Mouse (Mus musculus) urinary bladder, adult 18-20 months (tissue): Measurements from ENCODE around the gene Ceacam18.
"Not testable (repeated sequence)": the region's sequence is repeated elsewhere in the genome, so short reads cannot be mapped to it uniquely, and the experiment has no call there.

Experiments
- DNase-seq, 2 experiments: peaks; one replicate each; pipeline ENCODE4 v3.0.0; 2022; ENCODE audit warnings: low spot score in 2 of 2, mixed read lengths in 2 of 2

The Ceacam18 gene

DNA sequence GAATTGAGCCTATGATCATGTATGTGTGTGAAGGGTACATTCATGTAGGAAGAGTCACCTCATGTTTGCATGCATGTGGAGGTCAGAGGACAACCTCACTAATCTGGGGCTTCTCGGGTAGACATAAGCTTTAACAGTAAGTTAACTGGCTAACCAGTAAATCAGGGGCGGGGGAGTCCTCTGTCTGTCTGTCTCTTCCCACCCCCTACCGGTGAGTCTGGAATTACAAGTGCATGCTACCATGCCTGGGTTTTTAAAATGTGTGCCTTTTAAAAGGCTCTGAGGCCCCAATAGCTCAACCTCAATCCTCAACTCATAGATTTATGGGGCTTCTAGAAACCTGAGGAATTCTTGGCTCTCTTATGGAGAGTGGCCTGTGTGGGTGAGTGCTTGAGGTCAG, 34.1 kb downstream of the Ceacam18 start:
- no peak for DNase-seq

DNA sequence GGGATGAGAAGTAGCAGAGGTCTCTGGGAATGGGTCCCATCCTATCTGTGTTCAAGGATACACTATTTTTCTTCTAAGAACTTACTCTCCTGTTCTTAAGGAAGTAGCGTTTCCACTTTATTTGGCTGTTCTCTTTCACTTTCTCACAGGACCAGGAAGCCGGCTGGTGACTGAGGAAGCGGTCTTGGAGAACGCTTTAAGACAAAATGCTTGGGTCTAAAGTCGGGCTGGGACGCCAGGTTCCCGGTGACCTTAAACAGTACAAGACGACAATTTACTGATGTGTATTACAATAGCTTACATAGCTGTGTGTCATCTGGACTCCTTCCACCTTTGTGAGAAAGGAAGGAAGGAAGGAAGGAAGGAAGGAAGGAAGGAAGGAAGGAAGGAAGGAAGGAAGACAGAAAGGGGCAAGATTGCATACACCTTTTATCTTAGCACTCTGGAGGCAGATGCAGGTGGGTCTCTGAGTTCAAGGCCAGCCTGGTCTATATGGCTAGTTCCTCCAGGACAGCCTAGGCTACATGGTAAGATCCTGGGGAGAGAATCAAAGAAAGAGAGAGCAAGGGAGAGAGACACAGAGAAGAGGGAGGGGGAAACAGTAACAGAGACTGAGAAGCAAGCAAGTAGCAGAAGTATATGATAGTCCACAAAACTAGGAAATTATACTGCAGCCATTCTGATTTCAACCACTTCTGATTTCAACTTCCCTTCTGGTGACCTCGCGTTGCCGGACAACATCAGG, 36.7 kb downstream of the Ceacam18 start:
- DNase-seq = no peak

DNA sequence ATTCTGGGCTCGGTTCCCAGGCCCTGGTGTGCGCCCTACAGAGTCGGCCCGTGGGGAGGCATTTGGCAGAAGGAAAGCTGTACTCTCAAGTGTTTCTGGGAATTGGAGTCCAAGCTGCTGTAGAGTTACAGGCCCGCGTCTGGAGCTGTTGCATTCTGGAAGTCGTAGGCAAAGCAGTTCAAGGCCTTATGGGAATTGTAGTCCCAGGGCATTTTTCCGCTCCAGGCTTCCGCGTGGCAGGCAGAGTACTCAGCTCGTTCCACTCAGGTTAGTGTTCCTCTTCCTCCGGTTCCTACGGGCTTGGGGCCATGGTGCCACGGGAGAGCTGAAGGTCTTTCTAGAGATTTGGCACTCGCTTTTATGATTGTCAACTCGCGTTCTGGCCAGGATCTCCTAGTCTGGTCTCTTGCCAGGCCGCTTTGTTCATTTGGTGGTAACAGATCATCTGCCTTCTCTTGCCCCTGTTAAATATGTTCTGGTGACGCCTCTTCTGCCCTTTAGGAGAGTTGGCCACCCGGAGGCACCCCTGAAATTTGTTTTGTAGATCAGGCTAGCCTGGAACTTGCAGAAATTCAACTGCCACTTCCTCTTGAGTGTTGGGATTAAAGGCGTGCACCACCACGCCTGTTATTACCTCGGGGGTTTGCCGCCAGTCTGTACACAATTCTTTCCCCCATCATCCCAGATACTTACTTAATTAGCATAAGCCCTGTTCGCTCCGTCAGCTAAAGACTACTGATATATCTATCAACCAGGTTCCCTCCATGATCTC, 37.5 kb downstream of the Ceacam18 start, which contains the start of gene Ctu1:
Gene Ctu1 (plus strand): TSS at position 208 of the 772 bp plus-strand sequence.
- DNase-seq = peak; percentile 66 to 90

DNA sequence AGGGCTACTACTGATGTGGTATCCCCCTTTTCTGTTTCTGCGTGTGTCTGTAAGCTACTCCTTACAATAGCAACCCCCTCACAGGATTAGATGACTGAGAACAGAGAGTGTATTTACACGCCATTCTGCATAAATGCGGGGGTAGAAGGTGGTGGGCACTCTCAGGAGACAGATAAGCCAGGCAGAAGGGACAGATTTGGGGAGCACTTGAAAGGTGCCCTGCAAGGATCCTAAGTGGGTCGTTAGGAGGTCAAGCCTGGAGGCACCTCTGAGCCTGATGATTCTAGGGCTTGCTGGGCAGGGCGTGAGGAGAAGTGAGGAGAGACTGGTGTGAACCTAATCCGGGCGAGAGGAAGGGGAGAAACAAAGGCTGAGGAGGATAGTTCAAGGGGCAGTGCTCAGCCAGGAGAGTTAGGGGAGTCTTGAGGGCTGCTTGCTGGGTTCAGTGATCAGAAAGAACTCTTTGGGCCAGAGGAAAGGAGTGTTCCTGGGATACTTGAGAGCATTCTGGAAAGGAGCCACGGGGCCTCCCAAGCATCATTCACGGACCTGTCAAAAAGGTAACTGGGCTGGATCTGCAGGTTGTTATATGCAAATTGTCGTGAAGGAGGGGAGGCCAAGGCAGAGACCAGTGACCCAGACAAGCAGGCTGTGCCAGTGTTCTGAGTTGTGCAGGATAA, 38.2 kb downstream of the Ceacam18 start:
- peak; percentile 34 to 60 for DNase-seq

DNA sequence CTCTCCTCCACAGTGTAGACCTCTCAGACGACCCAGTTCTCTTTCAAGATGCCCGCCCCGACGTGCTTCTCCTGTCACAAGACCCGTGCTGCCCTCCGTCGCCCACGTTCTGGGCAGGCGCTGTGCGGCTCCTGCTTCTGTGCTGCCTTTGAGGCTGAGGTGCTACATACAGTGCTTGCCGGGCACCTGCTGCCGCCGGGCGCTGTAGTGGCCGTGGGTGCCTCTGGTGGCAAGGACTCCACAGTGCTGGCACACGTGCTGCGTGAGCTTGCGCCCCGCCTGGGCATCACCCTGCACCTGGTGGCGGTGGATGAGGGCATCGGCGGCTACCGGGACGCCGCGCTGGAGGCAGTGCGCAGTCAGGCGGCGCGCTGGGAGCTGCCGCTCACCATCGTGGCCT, 40.6 kb downstream of the Ceacam18 start:
- DNase-seq = no peak

DNA sequence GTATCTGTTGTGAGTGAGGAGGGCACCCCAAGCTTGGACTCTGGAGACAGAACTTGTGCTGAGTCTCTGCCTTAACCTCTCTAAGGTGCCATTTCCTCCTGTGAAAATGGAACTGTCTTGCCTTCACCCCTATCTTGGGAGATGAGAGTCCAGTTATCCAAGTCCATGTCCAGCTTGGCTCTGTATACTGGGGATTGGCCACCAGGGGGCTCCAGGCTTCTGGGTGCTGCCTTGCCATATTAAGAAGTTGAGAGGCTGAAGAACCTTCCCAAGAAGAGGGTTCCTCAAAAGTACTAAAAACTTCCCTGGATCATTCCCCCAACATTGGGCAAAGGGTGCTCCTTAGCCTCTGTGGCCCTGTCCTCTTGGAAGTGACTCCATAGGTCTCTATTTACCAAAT, 44.0 kb downstream of the Ceacam18 start:
- DNase-seq = peak in 1 of 2 experiments; percentile 35

DNA sequence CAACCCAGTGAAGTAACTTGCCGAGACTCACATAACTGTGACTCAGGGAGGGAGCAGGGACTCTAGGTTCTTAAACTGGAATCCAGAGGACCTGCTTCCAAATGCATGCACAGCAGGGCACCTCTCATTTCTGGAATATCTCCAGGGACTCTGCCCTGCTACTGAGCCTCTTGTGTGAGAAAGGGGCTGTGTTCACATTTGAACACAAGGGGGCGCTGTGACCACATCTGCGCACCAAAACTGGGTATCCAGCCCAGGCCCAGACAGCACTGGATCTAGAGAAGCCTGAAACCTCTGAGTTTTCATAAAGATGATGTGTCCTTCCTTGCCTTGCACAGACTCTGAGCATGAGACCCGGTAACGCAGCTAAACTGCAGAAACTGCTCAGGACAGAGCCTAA, 46.5 kb downstream of the Ceacam18 start:
- peak in 1 of 2 experiments; percentile 29 for DNase-seq

DNA sequence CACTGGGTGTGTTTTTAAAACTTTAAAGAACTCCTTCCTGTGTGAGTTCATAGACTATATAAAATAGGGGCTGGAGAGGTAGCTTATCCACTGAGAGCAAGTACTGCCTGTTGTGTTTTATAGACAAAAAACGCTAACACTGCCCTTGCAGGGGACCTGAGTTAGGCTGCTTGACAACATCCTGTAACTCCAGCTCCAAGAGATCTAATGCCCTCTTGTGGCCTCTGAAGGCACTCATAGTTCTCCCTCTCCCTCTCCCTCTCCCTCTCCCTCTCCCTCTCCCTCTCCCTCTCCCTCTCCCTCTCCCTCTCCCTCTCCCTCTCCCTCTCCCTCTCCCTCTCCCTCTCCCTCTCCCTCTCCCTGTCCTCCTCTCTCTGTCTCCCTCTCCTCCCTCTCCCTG, 48.0 kb downstream of the Ceacam18 start:
- not testable (repeated sequence) for DNase-seq

DNA sequence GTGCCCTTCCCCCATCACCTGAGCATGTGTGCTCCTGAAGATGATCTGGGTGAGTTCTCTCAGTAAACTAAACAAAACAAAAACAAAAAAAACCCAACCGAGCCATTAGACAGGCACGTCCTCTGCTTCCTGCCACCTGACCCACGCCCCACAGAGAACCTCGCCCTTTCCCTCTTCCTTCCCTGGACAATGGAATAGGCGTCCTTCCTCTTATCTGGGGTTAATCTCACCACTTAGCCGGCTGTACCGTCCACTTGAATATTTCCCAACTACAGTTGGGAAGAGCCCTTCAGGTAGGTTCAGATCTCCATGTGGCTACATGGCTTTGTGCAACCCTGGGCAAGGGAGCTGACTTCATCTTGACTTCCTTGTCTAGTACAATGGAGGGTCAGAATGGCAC, 50.6 kb downstream of the Ceacam18 start:
- DNase-seq = no peak

DNA sequence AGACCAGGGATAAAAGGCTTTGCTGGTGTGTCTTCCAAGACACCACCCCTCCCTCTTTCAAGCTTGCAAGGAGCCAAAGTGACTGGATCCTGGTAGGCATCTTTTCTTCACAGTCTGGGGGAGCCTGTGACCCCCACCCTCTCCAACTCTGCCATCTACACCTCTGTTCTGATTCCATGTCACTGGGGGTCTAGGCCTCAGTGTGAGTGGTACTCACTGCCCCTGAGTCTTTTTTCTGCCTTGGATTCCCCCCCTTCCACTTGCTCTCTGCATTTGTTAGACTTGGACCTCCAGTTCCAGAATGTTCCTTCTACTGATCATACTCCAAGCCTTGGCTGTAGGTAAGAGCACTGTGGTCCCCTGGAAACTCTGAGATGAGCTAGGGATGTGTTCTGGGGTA, 55.6 kb downstream of the Ceacam18 start, which contains the start of gene Klk14:
Gene Klk14 (plus strand): TSS at position 301 of the 400 bp plus-strand sequence.
- DNase-seq = no peak
